Mouse (Mus musculus) olfactory bulb, adult 2 months (tissue): ENCODE results near the gene Cactin. TPM values are rescaled to one million over a fixed set of nuclear protein-coding genes. Genes with fewer than 3 reads are reported as not detected.

Experiments used
- H3K27ac ChIP-seq: fragments of 200-500 bp; 2 replicates; pipeline ENCODE4 v1.5.1; 2012; ENCODE audit warnings: low read depth, low read length; ENCODE audit not compliant: insufficient read depth
- H3K4me1 ChIP-seq: fragments of 200-500 bp; 2 replicates; pipeline ENCODE4 v1.6.1; 2012; ENCODE audit warnings: low read length; ENCODE audit not compliant: control insufficient read depth, insufficient read depth
- H3K4me3 ChIP-seq: fragments of 200-500 bp; 2 replicates; pipeline ENCODE4 v1.5.1; 2012; ENCODE audit warnings: mild to moderate bottlenecking, low read depth, low read length, moderate library complexity; ENCODE audit not compliant: insufficient read depth
- CTCF ChIP-seq: fragments of 200-500 bp; IDR thresholded peaks from 2 replicates; pipeline ENCODE4 v1.5.1; 2012; ENCODE audit warnings: low read depth, mild to moderate bottlenecking, low read length, moderate library complexity; ENCODE audit not compliant: insufficient read depth
- POLR2A ChIP-seq: fragments of 200-500 bp; IDR thresholded peaks from 2 replicates; pipeline ENCODE4 v1.6.1; 2012; ENCODE audit warnings: mild to moderate bottlenecking, low read depth, low read length, moderate library complexity; ENCODE audit not compliant: insufficient read depth
- WGBS: fragments of 180-500 bp; shearing (Covaris S2); methylation state at CpG from one replicate; pipeline ENCODE4 v1.1.7; 2018; 5-methylcytosine and 5-hydroxymethylcytosine counted together
- polyA plus RNA-seq: library from polyadenylated mRNA; stranded (reverse); fragments of >200 nt; gene quantifications from 2 replicates; pipeline ENCODE4 v1.2.4, GENCODE M21; 2012; ENCODE audit warnings: low replicate concordance; ENCODE audit not compliant: missing spikeins, insufficient read depth, insufficient read length

The Cactin gene
- polyA plus RNA-seq, 1 experiment = not detected

- Histone ChIP-seq H3K4me1 (peaks cover 62% of the 10 kb centered on the region), H3K27ac (0 out of 2 replicates have a peak overlapping the region, but pooled peaks have one; percentile 4), H3K4me3 (peak overlapping the region; percentile 60)
- WGBS = 36% methylated on average over 8 of the region's 8 CpGs
- TF ChIP-seq CTCF (no peak), POLR2A (no peak)
Observed at GRCm38 (mm10) chr10:81294442-81294841, 26.5 kb upstream of the Cactin start.

GRCm38 (mm10) chr10:81295185-81295584 is 25.7 kb upstream of the Cactin start:
- peaks cover 68% of the 10 kb centered on the region for H3K4me1 ChIP-seq
- no peak overlapping the region for H3K27ac ChIP-seq
- 59% methylated on average over 6 of the region's 6 CpGs for WGBS
- H3K4me3 ChIP-seq = peak overlapping the region; percentile 60
- no peak for TF ChIP-seq POLR2A

- 64% methylated on average over 6 of the region's 6 CpGs for WGBS
- peak overlapping the region; percentile 42 for H3K27ac ChIP-seq
- H3K4me1 ChIP-seq = peaks cover 80% of the 10 kb centered on the region
- TF ChIP-seq CTCF (no peak), POLR2A (no peak)
- H3K4me3 ChIP-seq = no peak overlapping the region
Observed at GRCm38 (mm10) chr10:81297246-81297645, 23.7 kb upstream of the Cactin start.

GRCm38 (mm10) chr10:81297845-81298244 is 23.1 kb upstream of the Cactin start:
- no peak for TF ChIP-seq POLR2A
- Histone ChIP-seq H3K27ac (peak overlapping the region; percentile 42), H3K4me1 (peaks cover 86% of the 10 kb centered on the region), H3K4me3 (0 out of 2 replicates have a peak overlapping the region, but pooled peaks have one; percentile 1)
- 58% methylated on average over 10 of the region's 10 CpGs for WGBS

GRCm38 (mm10) chr10:81298369-81299100 is 22.4 kb upstream of the Cactin start:
- Histone ChIP-seq H3K27ac (peak overlapping the region; percentile 42), H3K4me1 (peaks cover 93% of the 10 kb centered on the region), H3K4me3 (no peak overlapping the region)
- TF ChIP-seq POLR2A = no peak
- no peak for TF ChIP-seq CTCF
- 68% methylated on average over 17 of the region's 17 CpGs for WGBS

- Histone ChIP-seq H3K4me1 (peaks cover 93% of the 10 kb centered on the region), H3K27ac (peak overlapping the region; percentile 42), H3K4me3 (no peak overlapping the region)
- 76% methylated on average over 14 of the region's 14 CpGs for WGBS
- TF ChIP-seq POLR2A (no peak), CTCF (no peak)
Observed at GRCm38 (mm10) chr10:81299585-81300351, 21.1 kb upstream of the Cactin start.

- H3K27ac ChIP-seq = peak overlapping the region; percentile 42
- peaks cover 93% of the 10 kb centered on the region for H3K4me1 ChIP-seq
- no peak overlapping the region for H3K4me3 ChIP-seq
- WGBS = 76% methylated on average over 9 of the region's 9 CpGs
- TF ChIP-seq POLR2A (no peak), CTCF (no peak)
Observed at GRCm38 (mm10) chr10:81300352-81300907, 20.5 kb upstream of the Cactin start.

- Histone ChIP-seq H3K27ac (no peak overlapping the region), H3K4me1 (peaks cover 84% of the 10 kb centered on the region), H3K4me3 (no peak overlapping the region)
- TF ChIP-seq CTCF (no peak), POLR2A (no peak)
- 79% methylated on average over 9 of the region's 9 CpGs for WGBS
Observed at GRCm38 (mm10) chr10:81301321-81301720, 19.6 kb upstream of the Cactin start.

- Histone ChIP-seq H3K4me3 (peak overlapping the region; percentile 37), H3K4me1 (peaks cover 77% of the 10 kb centered on the region), H3K27ac (peak overlapping the region; percentile 99)
- WGBS = 9% methylated on average over 4 of the region's 4 CpGs
- TF ChIP-seq POLR2A (no peak), CTCF (no peak)
Observed at GRCm38 (mm10) chr10:81302288-81302687, 18.6 kb upstream of the Cactin start.
